Mouse (Mus musculus): ENCODE measurements at regions not wholly inside any gene's neighbourhood (a gene's known extent, or its start where the extent isn't known, plus 50 kb on each side); places are given as distances from the start of the nearest gene placed in this dataset.

- peak in 1 of 2 experiments; percentile 5 for DNase-seq
These were observed 125.3 kb downstream of the Gm12728 start for GRCm38 (mm10) chr4:105914996-105915395.

GRCm38 (mm10) chr4:105916229-105916628 is 126.6 kb downstream of the Gm12728 start:
- no peak for DNase-seq

GRCm38 (mm10) chr4:105924781-105925382 is 135.2 kb downstream of the Gm12728 start:
- DNase-seq: no peak

- DNase-seq: no peak
These were observed 135.8 kb downstream of the Gm12728 start for GRCm38 (mm10) chr4:105925506-105925905.

GRCm38 (mm10) chr4:105929658-105930057 is 140.0 kb downstream of the Gm12728 start:
- no peak for DNase-seq

GRCm38 (mm10) chr4:105934971-105935370 is 145.3 kb downstream of the Gm12728 start:
- DNase-seq: no peak

- DNase-seq: no peak
These were observed 147.3 kb downstream of the Gm12728 start for GRCm38 (mm10) chr4:105936755-105937514.

- no peak for DNase-seq
These were observed 147.9 kb downstream of the Gm12728 start for GRCm38 (mm10) chr4:105937587-105937986.

GRCm38 (mm10) chr4:105938886-105939285 is 149.2 kb downstream of the Gm12728 start:
- no peak for DNase-seq

- no peak for DNase-seq
These were observed 150.0 kb downstream of the Gm12728 start for GRCm38 (mm10) chr4:105939636-105940199.

GRCm38 (mm10) chr4:105940891-105941290 is 151.2 kb downstream of the Gm12728 start:
- DNase-seq: no peak

GRCm38 (mm10) chr4:105941785-105942184 is 152.1 kb downstream of the Gm12728 start:
- DNase-seq: peak; percentile 7 to 29

GRCm38 (mm10) chr4:105944962-105945361 is 155.3 kb downstream of the Gm12728 start:
- no peak for DNase-seq

GRCm38 (mm10) chr4:105945921-105946320 is 156.3 kb downstream of the Gm12728 start:
- DNase-seq: no peak

- DNase-seq: no peak
These were observed 158.7 kb downstream of the Gm12728 start for GRCm38 (mm10) chr4:105948326-105948725.

- DNase-seq: no peak
These were observed 162.7 kb downstream of the Gm12728 start for GRCm38 (mm10) chr4:105952406-105952805.

- DNase-seq: no peak
These were observed 166.8 kb downstream of the Gm12728 start for GRCm38 (mm10) chr4:105956516-105956915.

GRCm38 (mm10) chr4:105958331-105958730 is 168.7 kb downstream of the Gm12728 start:
- no peak for DNase-seq

GRCm38 (mm10) chr4:105961686-105962360 is 172.2 kb downstream of the Gm12728 start:
- DNase-seq: no peak

- no peak for DNase-seq
These were observed 172.9 kb downstream of the Gm12728 start for GRCm38 (mm10) chr4:105962542-105962941.

GRCm38 (mm10) chr4:105968324-105968723 is 178.7 kb downstream of the Gm12728 start:
- DNase-seq: no peak

GRCm38 (mm10) chr4:105969628-105970027 is 180.0 kb downstream of the Gm12728 start:
- DNase-seq: no peak

GRCm38 (mm10) chr4:105970056-105970455 is 180.4 kb downstream of the Gm12728 start:
- DNase-seq: no peak

All from thymus, postnatal 36 days (tissue).